Mouse (Mus musculus) spleen, postnatal 10 days (tissue): Measurements from ENCODE around the gene Gphn.

ENCODE experiments used
- DNase-seq, 2 experiments: peaks; one replicate each; pipeline ENCODE4 v3.0.0; 2021 to 2022; ENCODE audit warnings: low spot score in 2 of 2

Gphn gene

GRCm38 (mm10) chr12:78717783-78718182, 491.6 kb downstream of the Gphn start:
- DNase-seq: no peak

GRCm38 (mm10) chr12:78727723-78728122, 501.5 kb downstream of the Gphn start:
- no peak for DNase-seq
